Mouse (Mus musculus) olfactory bulb, adult 2 months (tissue): ENCODE data around the gene Cd1d1.

ENCODE experiments used
- CTCF ChIP-seq: fragments of 200-500 bp; IDR thresholded peaks from 2 replicates; pipeline ENCODE4 v1.5.1; 2012; ENCODE audit warnings: low read depth, mild to moderate bottlenecking, low read length, moderate library complexity; ENCODE audit not compliant: insufficient read depth
- POLR2A ChIP-seq: fragments of 200-500 bp; IDR thresholded peaks from 2 replicates; pipeline ENCODE4 v1.6.1; 2012; ENCODE audit warnings: mild to moderate bottlenecking, low read depth, low read length, moderate library complexity; ENCODE audit not compliant: insufficient read depth

DNA sequence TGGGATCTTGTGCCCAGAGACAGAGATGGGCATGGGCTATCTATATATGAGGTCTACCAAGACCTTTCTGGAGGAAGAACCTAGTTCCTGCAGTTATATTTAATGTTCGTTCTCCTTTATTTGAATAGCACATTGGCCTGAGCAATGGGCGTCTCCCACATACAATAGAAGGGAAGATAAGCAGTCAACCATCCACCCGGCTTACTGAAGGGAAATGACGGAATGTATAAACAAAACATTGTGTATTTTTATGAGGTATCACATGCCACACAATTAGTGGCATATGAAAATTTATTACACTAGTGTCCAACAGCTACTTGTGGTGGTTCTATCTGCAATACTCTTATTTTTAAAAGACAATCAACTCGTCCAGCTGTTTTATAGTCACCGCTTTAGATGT lies 15.9 kb downstream of the Cd1d1 start:
- TF ChIP-seq POLR2A (no peak), CTCF (no peak)
